8 mouse cellular contexts compared by ENCODE assay signal in the genomic region with DNA sequence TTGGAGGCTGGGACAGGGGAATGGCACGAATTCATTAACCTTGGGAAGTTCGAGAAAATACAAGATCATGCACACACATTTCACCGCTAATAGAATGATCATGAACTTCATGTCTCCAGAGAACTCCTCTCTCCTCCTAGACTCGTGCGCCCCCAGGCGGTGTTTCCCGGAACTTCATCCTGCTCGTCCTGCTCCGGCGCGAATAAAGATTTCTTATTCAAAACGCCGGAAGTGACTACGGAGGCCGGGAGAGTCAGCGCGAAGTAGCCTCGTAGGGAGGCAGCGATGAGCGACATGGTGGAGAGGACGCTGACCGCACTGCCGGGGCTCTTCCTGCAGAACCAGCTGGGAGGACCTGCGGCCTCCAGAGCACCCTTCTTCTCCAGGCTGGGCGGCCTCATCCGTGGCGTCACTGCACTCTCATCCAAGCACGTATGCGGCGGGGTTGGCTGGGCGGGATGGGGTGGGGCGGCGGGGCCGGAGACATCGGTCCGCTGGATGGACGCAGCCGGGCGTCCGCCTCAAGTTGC. TPM values are rescaled to one million over a fixed set of nuclear protein-coding genes. Genes with fewer than 3 reads are reported as not detected.
DNase-seq lines count a peak whose midpoint lies in the region; ATAC-seq and TF ChIP-seq lines count a peak whose summit lies in the region.

A gene (plus strand): TSS at position 249 of the 530 bp plus-strand sequence.

- H3K79me2 ChIP-seq in C2C12 (ENCODE audit: control insufficient read depth, insufficient read depth) = peaks cover 33% of the 10 kb centered on the region

- peak; percentile 73; the same call in 1 of the 2 replicates for TF ChIP-seq POLR2A in brain, embryonic 14.5 days (IDR thresholded peaks at IDR 0.05; ENCODE audit: borderline replicate concordance, extremely low read depth, insufficient read depth, insufficient read length, poor library complexity, severe bottlenecking)

- H3K79me3 ChIP-seq in C2C12 (ENCODE audit: low read depth) = peaks cover 17% of the 10 kb centered on the region

- H3K4me3 ChIP-seq in C2C12 (ENCODE audit: insufficient read depth, poor library complexity, severe bottlenecking) = peak within 1 kb of the TSS; percentile 69
- peak within 1 kb of the TSS; percentile 97 for H3K4me3 ChIP-seq in erythroblast, embryonic 14.5 days (replicated peaks)
- peak within 1 kb of the TSS; percentile 88 for H3K4me3 ChIP-seq in heart, embryonic 12.5 days
- peak within 1 kb of the TSS; percentile 92 for H3K4me3 ChIP-seq in kidney, postnatal 0 days (replicated peaks; ENCODE audit: low read depth, low read length)
- peak within 1 kb of the TSS; percentile 80 for H3K4me3 ChIP-seq in liver, embryonic 11.5 days (ENCODE audit: low read depth, low read length)
- peak within 1 kb of the TSS; percentile 89 for H3K4me3 ChIP-seq in stomach, embryonic 14.5 days (ENCODE audit: low read depth, low read length)

- no peaks in the 10 kb centered on the region for H3K9me3 ChIP-seq in erythroblast, embryonic 14.5 days (ENCODE audit: control insufficient read depth, low read length)
- no peaks in the 10 kb centered on the region for H3K9me3 ChIP-seq in heart, embryonic 12.5 days (replicated peaks)
- no peaks in the 10 kb centered on the region for H3K9me3 ChIP-seq in kidney, postnatal 0 days (replicated peaks; ENCODE audit: low read length)
- H3K9me3 ChIP-seq in liver, embryonic 11.5 days (ENCODE audit: control insufficient read depth, low read length) = no peaks in the 10 kb centered on the region
- no peaks in the 10 kb centered on the region for H3K9me3 ChIP-seq in stomach, embryonic 14.5 days (ENCODE audit: control insufficient read depth, low read depth, low read length)

- peak; percentile 40 for TF ChIP-seq CTCF in C2C12 (IDR thresholded peaks at IDR 0.05; ENCODE audit: control insufficient read depth, insufficient read depth, insufficient read length)
- peak; percentile 98 for TF ChIP-seq CTCF in brain, embryonic 14.5 days (IDR thresholded peaks at IDR 0.05; ENCODE audit: borderline replicate concordance, extremely low read depth, insufficient read depth, insufficient read length)
- TF ChIP-seq CTCF in kidney, postnatal 0 days (IDR thresholded peaks at IDR 0.05; ENCODE audit: low read depth) = peak; percentile 97

- ATAC-seq in heart, embryonic 12.5 days (ENCODE audit: insufficient number of reproducible peaks, low FRiP score) = peak; percentile 85
- peak; percentile 85 for ATAC-seq in kidney, postnatal 0 days (replicated peaks; ENCODE audit: low FRiP score, low read depth)
- ATAC-seq in liver, embryonic 11.5 days (replicated peaks; ENCODE audit: low FRiP score) = peak; percentile 84
- ATAC-seq in stomach, embryonic 14.5 days (ENCODE audit: insufficient number of reproducible peaks, insufficient read depth, low FRiP score, low read depth) = peak; percentile 88

- H3K27ac ChIP-seq in heart, embryonic 12.5 days (ENCODE audit: poor library complexity, severe bottlenecking) = peak within 1 kb of the TSS; percentile 52
- peak within 1 kb of the TSS; percentile 77 for H3K27ac ChIP-seq in kidney, postnatal 0 days
- H3K27ac ChIP-seq in liver, embryonic 11.5 days (ENCODE audit: low read depth, low read length) = no peak within 1 kb of the TSS
- peak within 1 kb of the TSS; percentile 69; the same call in 1 of the 2 replicates for H3K27ac ChIP-seq in stomach, embryonic 14.5 days (ENCODE audit: low read length)

- peak within 1 kb of the TSS; percentile 86 for H3K4me2 ChIP-seq in heart, embryonic 12.5 days
- peak within 1 kb of the TSS; percentile 65 for H3K4me2 ChIP-seq in kidney, postnatal 0 days (ENCODE audit: low read length)
- peak within 1 kb of the TSS; percentile 78 for H3K4me2 ChIP-seq in liver, embryonic 11.5 days
- H3K4me2 ChIP-seq in stomach, embryonic 14.5 days (replicated peaks; ENCODE audit: low read depth, low read length) = peak within 1 kb of the TSS; percentile 53

- under 1% methylated on average over 40 of the region's 40 CpGs for WGBS in heart, embryonic 12.5 days
- WGBS in kidney, postnatal 0 days = under 1% methylated on average over 40 of the region's 40 CpGs
- under 1% methylated on average over 40 of the region's 40 CpGs for WGBS in liver, embryonic 11.5 days
- 1% methylated on average over 40 of the region's 40 CpGs for WGBS in stomach, embryonic 14.5 days

- no peaks in the 10 kb centered on the region for H3K27me3 ChIP-seq in C2C12 (ENCODE audit: control insufficient read depth, insufficient read depth, insufficient read length)
- H3K27me3 ChIP-seq in erythroblast, embryonic 14.5 days (ENCODE audit: control insufficient read depth) = no peaks in the 10 kb centered on the region
- H3K27me3 ChIP-seq in heart, embryonic 12.5 days (replicated peaks) = no peaks in the 10 kb centered on the region
- no peaks in the 10 kb centered on the region for H3K27me3 ChIP-seq in kidney, postnatal 0 days (ENCODE audit: insufficient read depth, low read length)
- H3K27me3 ChIP-seq in liver, embryonic 11.5 days (replicated peaks; ENCODE audit: control insufficient read depth, insufficient read depth, low read length) = no peaks in the 10 kb centered on the region
- no peaks in the 10 kb centered on the region for H3K27me3 ChIP-seq in stomach, embryonic 14.5 days (ENCODE audit: control insufficient read depth, insufficient read depth, low read length)

- peak within 1 kb of the TSS; percentile 91 for H3K9ac ChIP-seq in heart, embryonic 12.5 days
- H3K9ac ChIP-seq in kidney, postnatal 0 days (ENCODE audit: low read depth, low read length) = peak within 1 kb of the TSS; percentile 88
- H3K9ac ChIP-seq in liver, embryonic 11.5 days (ENCODE audit: low read depth, low read length) = peak within 1 kb of the TSS; percentile 70
- H3K9ac ChIP-seq in stomach, embryonic 14.5 days (replicated peaks; ENCODE audit: low read depth, low read length) = peak within 1 kb of the TSS; percentile 77

- H3ac ChIP-seq in C2C12 (ENCODE audit: control insufficient read depth, insufficient read length, low read depth) = peak within 1 kb of the TSS; percentile 92

- peaks cover 18% of the 10 kb centered on the region for H3K4me1 ChIP-seq in erythroblast, embryonic 14.5 days (ENCODE audit: control insufficient read depth)
- peaks cover 13% of the 10 kb centered on the region for H3K4me1 ChIP-seq in heart, embryonic 12.5 days (replicated peaks)
- H3K4me1 ChIP-seq in kidney, postnatal 0 days (replicated peaks; ENCODE audit: insufficient read depth, low read length) = no peaks in the 10 kb centered on the region
- peaks cover 6% of the 10 kb centered on the region for H3K4me1 ChIP-seq in liver, embryonic 11.5 days (replicated peaks; ENCODE audit: control insufficient read depth, insufficient read depth, low read length)
- 0 out of 2 replicates have a peak, but pooled peaks cover 4% of the 10 kb centered on the region for H3K4me1 ChIP-seq in stomach, embryonic 14.5 days (ENCODE audit: control insufficient read depth, insufficient read depth, low read length)

- peaks cover 19% of the 10 kb centered on the region for H3K36me3 ChIP-seq in C2C12 (ENCODE audit: control insufficient read depth, insufficient read depth)
- H3K36me3 ChIP-seq in erythroblast, embryonic 14.5 days (ENCODE audit: control insufficient read depth) = peaks cover 18% of the 10 kb centered on the region
- H3K36me3 ChIP-seq in heart, embryonic 12.5 days = peaks cover 21% of the 10 kb centered on the region
- H3K36me3 ChIP-seq in kidney, postnatal 0 days (ENCODE audit: insufficient read depth, low read length) = peaks cover 6% of the 10 kb centered on the region; the same call in 1 of the 2 replicates
- H3K36me3 ChIP-seq in liver, embryonic 11.5 days (ENCODE audit: control insufficient read depth, insufficient read depth, low read length) = peaks cover 4% of the 10 kb centered on the region
- H3K36me3 ChIP-seq in stomach, embryonic 14.5 days (ENCODE audit: control insufficient read depth, insufficient read depth, low read length) = peaks cover 8% of the 10 kb centered on the region

- peak; percentile 98 for DNase-seq in brain, embryonic 14.5 days (ENCODE audit: low read depth)
- peak; percentile 96 for DNase-seq in kidney, postnatal 0 days (ENCODE audit: low spot score)
- DNase-seq in liver, embryonic 11.5 days (ENCODE audit: low spot score) = peak; percentile 99
- peak; percentile 97 for DNase-seq in naive thymus-derived CD4-positive, alpha-beta T cell, adult 2 months (ENCODE audit: low read depth)

TF ChIP-seq in C2C12, 6 proteins besides CTCF, POLR2A, EP300 and RAD21:
- no peak for TF ChIP-seq MYOD1 (IDR thresholded peaks at IDR 0.05; ENCODE audit: control insufficient read depth, insufficient read length, low read depth)
- peak; percentile 28 for TF ChIP-seq FOSL1 (IDR thresholded peaks at IDR 0.05; ENCODE audit: insufficient read depth, low read length, poor library complexity, severe bottlenecking)
- TF ChIP-seq MAX (IDR thresholded peaks at IDR 0.05) = peak; percentile 71

RNA-seq across cellular contexts. Expression of the gene that starts here (rescaled TPM):
- 2.6 TPM for polyA plus RNA-seq in C2C12 (2012; fragmentation: generic; extraction: Trizol)
- polyA plus RNA-seq in brain, embryonic 14.5 days (2012; rRNA removed) = 9.0 and 12.4 TPM in 2 replicates
- 0.08 TPM in 1 of 2 replicates, not detected in the other for polyA plus RNA-seq in erythroblast, embryonic 14.5 days (2012)
- 11.9 and 12.3 TPM in 2 replicates for polyA plus RNA-seq in heart, embryonic 12.5 days (2016; fragmentation: Nextera tagmentation; extraction: Ambion mirVana)
- 4.2 and 4.8 TPM in 2 replicates for polyA plus RNA-seq in kidney, postnatal 0 days (2015; fragmentation: Nextera tagmentation; extraction: Ambion mirVana)
- polyA plus RNA-seq in liver, embryonic 11.5 days (2014; fragmentation: Nextera tagmentation; extraction: Ambion mirVana) = 13.3 and 13.9 TPM in 2 replicates
- polyA plus RNA-seq in stomach, embryonic 14.5 days (2014; fragmentation: Nextera tagmentation; extraction: Ambion mirVana) = 9.8 and 11.9 TPM in 2 replicates

Comparison
In these comparisons a context has a peak if more than half of its experiments do, and no peak if none do; other contexts are left out.
1. CTCF ChIP-seq: peak in every context shown above with its lines; median percentile 98 in brain, embryonic 14.5 days; 97 in kidney, postnatal 0 days; 40 in C2C12.